Mouse (Mus musculus) spleen, postnatal 0 days (tissue): ENCODE data around the gene Snap25. TPM values are rescaled to one million over a fixed set of nuclear protein-coding genes. Genes with fewer than 3 reads are reported as not detected.

Experiments used
- polyA plus RNA-seq: library from polyadenylated mRNA; unstranded; fragments of >200 nt; fragmentation: Nextera tagmentation; extraction: Ambion mirVana; gene quantifications from 2 replicates; pipeline ENCODE4 v1.2.1, GENCODE M21; 2015

Snap25 gene
- polyA plus RNA-seq, result not detected in 2 replicates

DNA sequence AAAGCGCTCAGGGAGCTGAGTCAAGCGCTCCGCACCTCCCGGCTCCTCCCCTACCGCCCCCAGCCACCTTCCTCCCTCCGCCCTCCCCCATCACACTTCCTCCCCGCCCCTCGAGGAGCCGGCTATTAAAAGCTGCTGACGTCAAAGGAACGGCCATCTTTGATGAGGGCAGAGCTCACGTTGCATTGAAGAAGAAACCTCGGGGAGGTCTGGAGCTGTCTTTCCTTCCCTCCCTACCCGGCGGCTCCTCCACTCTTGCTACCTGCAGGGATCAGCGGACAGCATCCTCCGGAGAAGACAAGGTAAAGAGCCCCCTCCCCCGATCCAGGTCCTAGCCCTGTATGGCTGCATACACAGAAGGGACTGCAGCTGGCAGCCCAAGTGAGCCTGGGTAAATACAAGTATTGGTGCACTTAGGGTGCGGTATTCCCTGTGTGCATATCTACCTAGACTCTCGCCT lies at the start of gene Snap25:
Gene Snap25 (plus strand): TSS at position 155 of the 460 bp plus-strand sequence.

Other genes with a start within 250 kb of the Snap25 start
- gene Ankef1, start 211.5 kb upstream of the Snap25 start, polyA plus RNA-seq, result 0.12 TPM in 1 of 2 replicates, not detected in the other
- 15.0 and 15.8 TPM in 2 replicates for gene AL731706.2, start 172.2 kb downstream of the Snap25 start, polyA plus RNA-seq
- gene Slx4ip, start 177.8 kb downstream of the Snap25 start, polyA plus RNA-seq, result 3.4 and 3.5 TPM in 2 replicates
- 15.4 and 17.1 TPM in 2 replicates for gene AL731706.1, start 177.9 kb downstream of the Snap25 start, polyA plus RNA-seq
- gene Mkks, start 177.9 kb downstream of the Snap25 start, polyA plus RNA-seq, result 4.4 and 8.2 TPM in 2 replicates